Comparison of ENCODE assay signal across 8 mouse cellular contexts in genomic region chr3:97868024-97868689, GRCm38 (mm10). TPM values are rescaled to one million over a fixed set of nuclear protein-coding genes. Genes with fewer than 3 reads are reported as not detected.
A peak's percentile ranks its signal among the peaks of the same experiment; 100 is the strongest.
DNase-seq lines count a peak whose midpoint lies in the region; ATAC-seq and TF ChIP-seq lines count a peak whose summit lies in the region.

No protein-coding gene starts in this region.

- peak overlapping the region; percentile 98 for H3K4me2 ChIP-seq in CH12.LX (ENCODE audit: insufficient read depth, low read depth, poor library complexity, severe bottlenecking)
- peak overlapping the region; percentile 80 for H3K4me2 ChIP-seq in forebrain, embryonic 12.5 days
- peak overlapping the region; percentile 80 for H3K4me2 ChIP-seq in heart, embryonic 15.5 days
- H3K4me2 ChIP-seq in liver, embryonic 14.5 days (ENCODE audit: low read depth), result peak overlapping the region; percentile 50
- H3K4me2 ChIP-seq in neural tube, embryonic 12.5 days (replicated peaks), result peak overlapping the region; percentile 98
- peak overlapping the region; percentile 85 for H3K4me2 ChIP-seq in stomach, postnatal 0 days (replicated peaks; ENCODE audit: low read depth)

- TF ChIP-seq POLR2A in CH12.LX (IDR thresholded peaks at IDR 0.05; ENCODE audit: low read depth, low read length), result no peak

- H3K36me3 ChIP-seq in CH12.LX (replicated peaks in 1 of 2; ENCODE audit: control insufficient read depth in 1 of 2, insufficient read depth in 1 of 2, low read length in 1 of 2), result no peaks in the 10 kb centered on the region
- H3K36me3 ChIP-seq in forebrain, embryonic 12.5 days (replicated peaks), result no peaks in the 10 kb centered on the region
- no peaks in the 10 kb centered on the region for H3K36me3 ChIP-seq in heart, embryonic 15.5 days
- H3K36me3 ChIP-seq in liver, embryonic 14.5 days (replicated peaks; ENCODE audit: control insufficient read depth, insufficient read depth, low read depth), result no peaks in the 10 kb centered on the region
- no peaks in the 10 kb centered on the region for H3K36me3 ChIP-seq in neural tube, embryonic 12.5 days
- H3K36me3 ChIP-seq in stomach, postnatal 0 days (ENCODE audit: control insufficient read depth, insufficient read depth, low read length), result no peaks in the 10 kb centered on the region

- no peak for TF ChIP-seq RAD21 in CH12.LX (IDR thresholded peaks at IDR 0.05; ENCODE audit: low read depth, low read length)

- dilution Hi-C loops in CH12.LX (cut with MboI; ENCODE audit: extremely low pct_ligation_motif_present, extremely low pct_unique_long_range_greater_than_20kb, low sequenced_read_pairs), result no loop called here

- peak; percentile 93 for ATAC-seq in forebrain, embryonic 12.5 days (ENCODE audit: low FRiP score)
- peak; percentile 90 for ATAC-seq in heart, embryonic 15.5 days (replicated peaks; ENCODE audit: insufficient number of reproducible peaks, insufficient read depth, low FRiP score, low read depth)
- peak; percentile 61 for ATAC-seq in liver, embryonic 14.5 days (ENCODE audit: insufficient read depth)
- peak; percentile 90 for ATAC-seq in neural tube, embryonic 12.5 days (ENCODE audit: low FRiP score, low read depth)
- peak; percentile 96 for ATAC-seq in stomach, postnatal 0 days (ENCODE audit: low FRiP score, low TSS enrichment)

- peaks cover 2 to 14% of the 10 kb centered on the region in 2 experiments; a peak in 2 of 4 replicates for H3K4me1 ChIP-seq in CH12.LX (ENCODE audit: control insufficient read depth in 1 of 2, insufficient read depth in 2 of 2)
- H3K4me1 ChIP-seq in forebrain, embryonic 12.5 days, result peaks cover 11% of the 10 kb centered on the region
- peaks cover 22% of the 10 kb centered on the region for H3K4me1 ChIP-seq in heart, embryonic 15.5 days (replicated peaks)
- no peaks in the 10 kb centered on the region for H3K4me1 ChIP-seq in liver, embryonic 14.5 days (replicated peaks; ENCODE audit: control insufficient read depth in 2 of 2, insufficient read depth in 2 of 2, low read length in 1 of 2)
- peaks cover 8% of the 10 kb centered on the region for H3K4me1 ChIP-seq in neural tube, embryonic 12.5 days
- no peaks in the 10 kb centered on the region for H3K4me1 ChIP-seq in stomach, postnatal 0 days (replicated peaks; ENCODE audit: control insufficient read depth, insufficient read depth)

- no peak for TF ChIP-seq EP300 in CH12.LX (IDR thresholded peaks at IDR 0.05; ENCODE audit: low read length)
- no peak for TF ChIP-seq EP300 in liver, embryonic 14.5 days (IDR thresholded peaks at IDR 0.05; ENCODE audit: low read depth)
- TF ChIP-seq EP300 in stomach, postnatal 0 days (optimal IDR thresholded peaks at IDR 0.05), result no peak

- no peak overlapping the region for H3K27ac ChIP-seq in CH12.LX (ENCODE audit: insufficient read depth, low read depth)
- H3K27ac ChIP-seq in forebrain, embryonic 12.5 days, result no peak overlapping the region
- H3K27ac ChIP-seq in heart, embryonic 15.5 days, result peak overlapping the region; percentile 96
- no peak overlapping the region for H3K27ac ChIP-seq in liver, embryonic 14.5 days
- no peak overlapping the region for H3K27ac ChIP-seq in neural tube, embryonic 12.5 days
- 0 out of 2 replicates have a peak overlapping the region, but pooled peaks have one; percentile 36 for H3K27ac ChIP-seq in stomach, postnatal 0 days (replicated peaks)

- no peaks in the 10 kb centered on the region for H3K79me2 ChIP-seq in CH12.LX (replicated peaks; ENCODE audit: control insufficient read depth, extremely low read depth, insufficient read depth, poor library complexity, severe bottlenecking)

- no peak for TF ChIP-seq CTCF in CH12.LX (conservative IDR thresholded peaks at IDR 0.05 in 1 of 2, IDR thresholded peaks at IDR 0.05 in 1 of 2; ENCODE audit: low read depth in 2 of 2, low read length in 2 of 2)
- TF ChIP-seq CTCF in liver, embryonic 14.5 days (IDR thresholded peaks at IDR 0.05; ENCODE audit: low read depth), result no peak
- no peak for TF ChIP-seq CTCF in stomach, postnatal 0 days (IDR thresholded peaks at IDR 0.05; ENCODE audit: low read depth)

- 3% methylated on average over 42 of the region's 42 CpGs for WGBS in forebrain, embryonic 12.5 days
- 3% methylated on average over 42 of the region's 42 CpGs for WGBS in heart, embryonic 15.5 days
- WGBS in liver, embryonic 14.5 days (ENCODE audit: insufficient replicate concordance), result 4% methylated on average over 42 of the region's 42 CpGs
- 3% methylated on average over 42 of the region's 42 CpGs for WGBS in neural tube, embryonic 12.5 days
- 5% methylated on average over 41 of the region's 42 CpGs for WGBS in stomach, postnatal 0 days

- H3K4me3 ChIP-seq in CH12.LX (replicated peaks in 1 of 3; ENCODE audit: low read depth in 2 of 3, low read length in 2 of 3, poor library complexity in 1 of 3), result peak overlapping the region; percentile 16 to 46 (median 23)
- peak overlapping the region; percentile 53 for H3K4me3 ChIP-seq in forebrain, embryonic 12.5 days (replicated peaks)
- H3K4me3 ChIP-seq in heart, embryonic 15.5 days, result peak overlapping the region; percentile 73
- peak overlapping the region; percentile 49 to 52 for H3K4me3 ChIP-seq in liver, embryonic 14.5 days (ENCODE audit: insufficient read depth in 1 of 2, low read depth in 2 of 2, low read length in 2 of 2)
- peak overlapping the region; percentile 47 for H3K4me3 ChIP-seq in neural tube, embryonic 12.5 days
- H3K4me3 ChIP-seq in stomach, postnatal 0 days (ENCODE audit: low read depth, low read length), result peak overlapping the region; percentile 49

- peaks cover 19% of the 10 kb centered on the region for H3K27me3 ChIP-seq in CH12.LX (replicated peaks)
- peaks cover 49% of the 10 kb centered on the region for H3K27me3 ChIP-seq in forebrain, embryonic 12.5 days
- no peaks in the 10 kb centered on the region; the same call in 1 of the 2 replicates for H3K27me3 ChIP-seq in heart, embryonic 15.5 days
- peaks cover 16% of the 10 kb centered on the region for H3K27me3 ChIP-seq in liver, embryonic 14.5 days (ENCODE audit: control insufficient read depth, insufficient read depth, low read length)
- H3K27me3 ChIP-seq in neural tube, embryonic 12.5 days (replicated peaks), result peaks cover 35% of the 10 kb centered on the region
- no peaks in the 10 kb centered on the region for H3K27me3 ChIP-seq in stomach, postnatal 0 days (ENCODE audit: control insufficient read depth, insufficient read depth, low read length)

- H3K9me3 ChIP-seq in CH12.LX (replicated peaks; ENCODE audit: low read length), result no peaks in the 10 kb centered on the region
- H3K9me3 ChIP-seq in forebrain, embryonic 12.5 days, result no peaks in the 10 kb centered on the region
- H3K9me3 ChIP-seq in heart, embryonic 15.5 days (replicated peaks), result no peaks in the 10 kb centered on the region
- H3K9me3 ChIP-seq in liver, embryonic 14.5 days (ENCODE audit: control insufficient read depth, low read length), result no peaks in the 10 kb centered on the region
- no peaks in the 10 kb centered on the region for H3K9me3 ChIP-seq in neural tube, embryonic 12.5 days
- H3K9me3 ChIP-seq in stomach, postnatal 0 days (ENCODE audit: control insufficient read depth, low read length), result no peaks in the 10 kb centered on the region

- in situ Hi-C loops in CH12.LX (cut with MboI; ENCODE audit: low pct_ligation_motif_present, low pct_unique_long_range_greater_than_20kb, low sequenced_read_pairs), result no loop called here

- peak; percentile 24 for DNase-seq in CH12.LX (ENCODE audit: extremely low read depth)
- peak; percentile 11 for DNase-seq in c-Kit-positive CD71-positive TER-119-positive erythroid progenitor cells, embryonic 14.5 days (ENCODE audit: low spot score)
- DNase-seq in kidney, postnatal 10 days, result peak; percentile 69
- DNase-seq in liver, embryonic 14.5 days (ENCODE audit: low read depth in 3 of 3, low spot score in 3 of 3), result no peak
- peak; percentile 84 for DNase-seq in stomach, postnatal 0 days (ENCODE audit: low spot score)

- H3K9ac ChIP-seq in CH12.LX (ENCODE audit: insufficient read depth, low read depth), result no peak overlapping the region
- peak overlapping the region; percentile 60 for H3K9ac ChIP-seq in forebrain, embryonic 12.5 days
- H3K9ac ChIP-seq in heart, embryonic 15.5 days, result peak overlapping the region; percentile 76
- H3K9ac ChIP-seq in liver, embryonic 14.5 days (replicated peaks), result no peak overlapping the region
- peak overlapping the region; percentile 59 for H3K9ac ChIP-seq in neural tube, embryonic 12.5 days
- peak overlapping the region; percentile 59; the same call in 1 of the 2 replicates for H3K9ac ChIP-seq in stomach, postnatal 0 days (ENCODE audit: low read length)

TF ChIP-seq in CH12.LX, 34 proteins besides CTCF, POLR2A, EP300 and RAD21 (continues in another document):
- TF ChIP-seq HCFC1 (IDR thresholded peaks at IDR 0.05; ENCODE audit: low read depth, low read length) (no peak), BHLHE40 (IDR thresholded peaks at IDR 0.05; ENCODE audit: low read depth, low read length) (peak; percentile 82), MAX (IDR thresholded peaks at IDR 0.05; ENCODE audit: low read length) (peak; percentile 54; the same call in 1 of the 2 replicates), SIN3A (IDR thresholded peaks at IDR 0.05; ENCODE audit: low read length) (peak; percentile 80), RCOR1 (conservative IDR thresholded peaks at IDR 0.05; ENCODE audit: low read depth, low read length) (no peak), USF1 (IDR thresholded peaks at IDR 0.05; ENCODE audit: low read depth, low read length) (no peak)

RNA-seq across cellular contexts. Expression of gene Pde4dip, which starts 20.4 kb away (rescaled TPM):
- total RNA-seq in CH12.LX (2012; rRNA removed), result 12.0 and 15.2 TPM in 2 replicates
- total RNA-seq in CH12.LX (2014; rRNA removed), result 19.5 and 21.7 TPM in 2 replicates
- polyA plus RNA-seq in CH12.LX (2012; ENCODE audit: insufficient read length, low read depth), result 12.2 and 12.4 TPM in 2 replicates
- polyA plus RNA-seq in forebrain, embryonic 12.5 days (2016; fragmentation: Nextera tagmentation; extraction: Ambion mirVana), result 35.7 and 39.3 TPM in 2 replicates
- polyA plus RNA-seq in heart, embryonic 15.5 days (2015; fragmentation: Nextera tagmentation; extraction: Ambion mirVana), result 93.0 and 99.0 TPM in 2 replicates
- 2.3 and 4.0 TPM in 2 replicates for polyA plus RNA-seq in liver, embryonic 14.5 days (2012; rRNA removed)
- polyA plus RNA-seq in liver, embryonic 14.5 days (2014; fragmentation: Nextera tagmentation; extraction: Ambion mirVana), result 5.8 and 6.7 TPM in 2 replicates
- 51.1 and 60.1 TPM in 2 replicates for polyA plus RNA-seq in neural tube, embryonic 12.5 days (2016; fragmentation: Nextera tagmentation; extraction: Ambion mirVana)
- 9.3 and 9.9 TPM in 2 replicates for polyA plus RNA-seq in stomach, postnatal 0 days (2015; fragmentation: Nextera tagmentation; extraction: Ambion mirVana)

RNA-seq across cellular contexts. Expression of gene Sec22b, which starts 32.8 kb away (rescaled TPM):
- 42.6 and 51.4 TPM in 2 replicates for total RNA-seq in CH12.LX (2012; rRNA removed)
- 77.7 and 82.4 TPM in 2 replicates for total RNA-seq in CH12.LX (2014; rRNA removed)
- 82.8 and 85.2 TPM in 2 replicates for polyA plus RNA-seq in CH12.LX (2012; ENCODE audit: insufficient read length, low read depth)
- 104 and 107 TPM in 2 replicates for polyA plus RNA-seq in forebrain, embryonic 12.5 days (2016; fragmentation: Nextera tagmentation; extraction: Ambion mirVana)
- polyA plus RNA-seq in heart, embryonic 15.5 days (2015; fragmentation: Nextera tagmentation; extraction: Ambion mirVana), result 98.1 and 118 TPM in 2 replicates
- polyA plus RNA-seq in liver, embryonic 14.5 days (2012; rRNA removed), result 16.9 and 22.6 TPM in 2 replicates
- polyA plus RNA-seq in liver, embryonic 14.5 days (2014; fragmentation: Nextera tagmentation; extraction: Ambion mirVana), result 57.7 and 63.5 TPM in 2 replicates
- polyA plus RNA-seq in neural tube, embryonic 12.5 days (2016; fragmentation: Nextera tagmentation; extraction: Ambion mirVana), result 106 and 109 TPM in 2 replicates
- 88.6 and 90.6 TPM in 2 replicates for polyA plus RNA-seq in stomach, postnatal 0 days (2015; fragmentation: Nextera tagmentation; extraction: Ambion mirVana)

Comparison
In these comparisons a context has a peak if more than half of its experiments do, and no peak if none do; other contexts are left out.
1. DNase-seq: peak in CH12.LX (single experiment), c-Kit-positive CD71-positive TER-119-positive erythroid progenitor cells, embryonic 14.5 days (single experiment), kidney, postnatal 10 days (single experiment) and stomach, postnatal 0 days (single experiment); none in liver, embryonic 14.5 days (0 of 3).
2. H3K27ac ChIP-seq: peak in heart, embryonic 15.5 days (single experiment) and stomach, postnatal 0 days (single experiment); none in CH12.LX (single experiment), forebrain, embryonic 12.5 days (single experiment), liver, embryonic 14.5 days (single experiment) and neural tube, embryonic 12.5 days (single experiment).
3. H3K4me3 ChIP-seq: peak in every context shown above with its lines; median percentile 73 in heart, embryonic 15.5 days; 53 in forebrain, embryonic 12.5 days; 50 in liver, embryonic 14.5 days; 49 in stomach, postnatal 0 days; 47 in neural tube, embryonic 12.5 days; 23 in CH12.LX.
4. H3K9ac ChIP-seq: peak in forebrain, embryonic 12.5 days (single experiment), heart, embryonic 15.5 days (single experiment), neural tube, embryonic 12.5 days (single experiment) and stomach, postnatal 0 days (single experiment); none in CH12.LX (single experiment) and liver, embryonic 14.5 days (single experiment).
5. Peak in every context shown above with its lines, with median percentiles within 50 percentile points of each other: H3K4me2 ChIP-seq and ATAC-seq.